Mouse (Mus musculus) 3T3-L1 (cell line): ENCODE results near the gene Mcidas.

Experiments
- DNase-seq: peaks from one replicate; pipeline ENCODE4 v3.0.0-alpha.2; 2015; ENCODE audit warnings: low read depth, low spot score

Mcidas gene

DNA sequence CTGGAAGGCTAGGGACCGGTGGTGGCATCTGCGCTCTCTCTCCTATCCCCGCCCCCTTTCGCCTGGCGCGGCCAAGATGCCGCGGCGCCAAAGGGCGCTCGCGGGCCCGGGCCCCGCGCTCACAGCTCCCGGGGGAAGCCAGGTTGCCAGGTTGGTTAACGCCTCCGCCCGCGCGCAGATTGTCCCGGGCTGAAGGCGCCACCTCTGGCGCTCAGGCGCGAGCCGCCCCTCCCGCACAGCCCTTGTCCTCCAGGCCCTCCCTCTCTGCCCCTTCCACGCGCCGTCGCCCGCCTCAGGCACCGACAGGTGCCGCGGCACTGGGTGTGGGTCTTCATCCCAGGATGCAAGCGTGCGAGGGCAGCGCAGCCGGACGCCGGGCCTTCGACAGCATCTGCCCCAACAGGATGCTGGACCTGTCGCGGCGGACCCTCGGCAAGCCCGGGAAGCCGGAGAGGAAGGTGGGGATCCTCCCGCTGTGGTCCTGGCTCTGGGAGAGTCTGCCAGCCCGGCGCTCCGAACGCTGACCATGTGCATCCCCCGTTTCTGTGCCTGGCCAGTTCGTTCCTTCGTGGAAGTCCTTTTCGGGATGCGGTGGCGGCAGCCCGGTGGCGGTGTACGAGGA, at the start of gene Mcidas:
Mcidas (plus strand) TSS at position 315 of the 622 bp plus-strand sequence.
- DNase-seq, result no peak

DNA sequence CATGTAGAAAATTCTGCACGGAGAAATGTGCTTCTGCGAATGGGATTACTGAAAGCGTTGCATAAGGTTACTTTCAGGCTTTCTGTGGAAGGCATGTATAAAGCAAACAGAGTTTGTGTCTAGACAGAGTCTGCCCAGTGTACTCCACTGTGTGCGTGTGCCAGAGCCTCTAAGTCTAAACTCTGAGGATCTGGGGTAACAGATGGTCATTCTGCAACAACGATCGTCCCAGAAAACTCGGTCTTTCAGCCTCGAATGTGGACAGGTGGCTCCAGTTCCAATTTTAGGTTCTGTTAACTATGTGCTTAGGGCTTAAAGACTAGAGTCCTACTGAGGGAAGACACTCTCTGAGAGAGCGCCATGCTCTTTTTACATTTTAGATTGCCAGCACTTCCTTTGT, 48.3 kb upstream of the Mcidas start:
- no peak for DNase-seq

DNA sequence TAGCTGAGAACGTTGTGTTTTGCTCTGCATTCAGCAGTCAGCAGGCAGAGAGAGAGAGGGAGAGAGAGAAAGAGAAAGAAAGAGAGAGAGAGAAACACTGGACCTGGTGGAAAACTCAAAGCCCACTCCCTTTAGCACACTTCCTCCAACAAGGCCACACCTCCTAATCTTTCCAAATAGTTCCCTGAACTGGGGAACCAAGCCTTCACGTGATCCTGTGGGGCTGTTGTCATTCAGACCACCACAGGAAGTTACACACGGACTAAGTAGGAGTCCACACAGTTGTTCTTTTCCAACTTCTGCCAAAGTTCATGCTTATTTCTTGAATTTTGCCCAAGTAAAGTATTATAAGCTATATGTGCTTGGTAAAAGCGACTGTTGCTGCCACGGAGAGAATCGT, 47.7 kb upstream of the Mcidas start:
- no peak for DNase-seq

DNA sequence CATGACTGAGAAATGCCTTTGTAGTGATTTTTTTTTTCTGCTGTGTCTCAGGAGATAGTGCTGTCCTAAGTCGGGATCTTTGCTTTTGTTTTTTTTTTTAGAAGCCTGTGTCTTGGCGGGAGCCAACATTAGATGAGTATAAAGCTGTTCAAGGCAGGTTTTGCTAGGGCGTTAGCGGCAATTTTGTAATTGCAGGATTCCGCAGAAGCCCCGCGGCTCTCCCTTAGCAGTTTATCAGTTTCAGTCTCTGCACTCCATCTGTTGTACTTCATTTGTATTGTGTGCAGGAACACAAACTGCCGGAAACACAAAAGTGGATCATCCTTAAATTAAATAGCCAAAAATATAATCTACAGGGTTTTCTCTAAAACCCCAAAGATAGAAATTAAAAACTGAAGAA, 39.6 kb upstream of the Mcidas start:
- DNase-seq, result no peak

DNA sequence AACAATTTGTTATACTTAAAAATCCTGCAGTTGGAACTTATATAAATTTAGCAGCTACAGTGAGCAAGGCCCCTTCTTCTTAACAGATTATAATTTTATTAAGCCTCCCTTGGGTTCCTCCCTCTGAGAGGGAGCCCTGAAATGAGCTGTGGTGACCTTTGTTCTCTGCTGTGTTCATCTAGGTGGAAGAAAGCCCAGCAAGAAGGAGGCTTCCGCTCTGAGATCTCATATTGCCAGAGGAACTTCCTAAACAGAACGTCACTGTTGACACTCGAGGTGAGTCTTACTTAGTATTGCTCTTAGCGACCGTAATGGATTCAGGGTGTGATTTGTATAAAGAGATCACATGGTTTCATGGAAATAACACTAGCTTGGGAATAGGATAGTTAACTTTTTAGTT, 30.6 kb upstream of the Mcidas start:
- no peak for DNase-seq

DNA sequence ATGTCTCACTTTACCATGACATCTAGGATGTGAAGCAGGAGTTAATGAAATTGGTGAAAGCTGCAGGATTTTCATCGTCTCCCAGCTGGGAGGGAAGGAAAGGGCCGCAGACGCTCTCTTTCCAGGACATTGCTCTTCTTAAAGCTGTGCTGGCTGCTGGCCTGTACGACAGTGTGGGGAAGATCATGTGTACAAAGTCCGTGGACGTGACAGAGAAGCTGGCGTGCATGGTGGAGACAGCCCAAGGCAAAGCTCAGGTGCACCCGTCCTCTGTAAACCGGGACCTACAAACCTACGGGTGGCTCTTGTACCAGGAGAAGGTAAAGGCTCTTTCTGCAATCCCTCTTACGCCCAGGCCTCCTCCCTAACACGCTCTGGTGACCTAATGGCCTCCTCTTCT, 29.2 kb upstream of the Mcidas start:
- no peak for DNase-seq

DNA sequence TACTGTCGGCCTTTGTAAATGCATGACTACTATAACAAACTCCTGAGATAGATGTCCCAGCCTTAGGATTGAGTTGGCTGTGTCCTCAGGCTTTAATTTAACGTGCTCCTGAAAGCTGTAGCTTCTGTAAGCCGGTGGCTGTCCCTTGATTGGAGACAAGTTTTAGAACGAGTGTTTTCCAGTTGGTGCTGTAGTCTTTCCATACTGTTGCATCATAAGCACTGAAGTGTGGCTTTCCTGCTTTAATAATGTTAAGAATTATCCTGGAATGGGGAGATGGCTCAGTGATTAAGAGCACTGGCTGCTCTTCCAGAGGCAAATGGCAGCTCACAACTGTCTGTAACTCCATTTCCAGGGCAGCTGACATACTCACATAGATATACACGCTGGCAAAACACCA, 26.4 kb upstream of the Mcidas start:
- no peak for DNase-seq

DNA sequence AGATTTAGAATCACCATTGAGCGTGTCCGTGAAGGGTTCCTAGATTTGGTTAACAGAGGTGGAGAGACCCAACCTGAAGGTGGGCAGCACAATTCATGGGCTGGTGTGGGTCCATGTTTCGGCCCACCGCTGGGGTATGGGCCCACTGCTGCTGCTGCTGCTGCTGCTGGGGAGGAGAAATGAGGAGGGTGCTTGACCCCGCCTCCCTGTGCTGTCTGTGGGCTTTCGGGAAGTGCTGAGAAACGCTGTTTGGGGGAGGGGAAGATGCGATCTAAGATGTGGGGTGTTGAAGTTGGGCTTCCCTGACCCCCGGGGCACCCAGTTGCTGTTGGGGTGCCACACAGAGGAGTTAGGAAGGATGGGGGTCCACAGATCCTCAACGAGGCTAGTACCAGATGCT, 16.9 kb upstream of the Mcidas start:
- DNase-seq, result no peak

DNA sequence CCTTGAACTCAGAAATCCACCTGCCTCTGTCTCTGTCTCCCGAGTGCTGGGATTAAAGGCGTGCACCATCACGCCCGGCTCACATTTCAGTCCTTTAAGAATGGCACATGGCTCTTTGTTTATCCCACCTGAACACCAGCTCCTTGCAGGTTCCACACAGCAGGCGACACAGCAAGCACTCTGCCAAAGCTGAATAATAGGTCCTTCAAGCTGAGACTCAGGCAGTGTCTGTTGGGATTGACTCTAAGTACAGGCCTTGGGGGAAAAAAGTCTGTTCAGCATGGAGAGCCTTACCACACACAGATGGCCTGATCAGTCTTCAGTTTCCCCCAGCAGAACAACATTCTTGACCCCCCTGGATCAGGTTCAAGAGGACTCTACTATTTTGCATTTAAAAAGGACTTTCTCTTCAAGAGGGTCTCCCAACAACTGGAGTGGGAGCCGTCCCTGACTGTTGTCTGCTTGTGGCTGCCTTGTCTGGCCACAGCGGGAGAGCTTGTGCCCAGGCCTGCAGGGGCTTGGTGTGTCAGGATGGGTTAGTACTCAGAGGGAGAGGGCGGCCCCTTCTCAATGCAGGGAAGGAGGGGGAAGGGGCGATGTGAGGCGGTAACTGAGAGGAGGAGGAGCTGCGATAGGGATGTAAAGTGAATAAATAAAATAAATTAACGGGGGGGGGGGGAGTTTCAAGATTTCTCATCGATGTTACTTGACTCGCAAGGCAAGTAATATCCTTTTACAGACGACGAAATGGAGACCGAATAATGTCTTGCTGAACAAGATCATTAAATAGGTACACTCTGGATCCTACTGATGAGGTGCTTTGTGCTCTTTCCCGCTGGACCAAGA, 7.8 kb upstream of the Mcidas start:
- DNase-seq, result no peak

DNA sequence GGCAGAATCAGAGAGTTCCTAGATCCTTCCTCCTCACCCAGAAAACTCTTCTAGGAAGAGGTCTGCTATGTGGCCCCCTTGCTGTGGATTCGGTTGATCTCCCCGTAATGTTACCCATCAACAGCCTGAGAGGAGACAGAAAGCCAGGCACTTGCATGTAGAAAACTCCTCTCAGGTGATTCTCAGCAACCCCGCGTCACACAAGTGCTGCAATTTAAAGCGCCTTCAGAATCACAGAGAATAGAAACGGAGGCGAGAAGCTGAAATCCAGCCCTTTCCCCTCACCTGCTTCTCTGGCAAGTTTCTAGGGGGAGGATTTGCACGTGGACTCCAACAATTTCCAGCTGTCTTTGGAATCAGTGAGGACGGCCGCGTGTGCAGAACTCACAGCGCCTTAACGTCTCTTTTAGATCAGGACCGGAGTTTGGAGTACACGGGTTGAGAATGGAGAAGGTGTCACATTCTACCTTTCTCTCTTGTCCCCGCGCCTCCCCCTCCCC, 7.1 kb upstream of the Mcidas start:
- no peak for DNase-seq

DNA sequence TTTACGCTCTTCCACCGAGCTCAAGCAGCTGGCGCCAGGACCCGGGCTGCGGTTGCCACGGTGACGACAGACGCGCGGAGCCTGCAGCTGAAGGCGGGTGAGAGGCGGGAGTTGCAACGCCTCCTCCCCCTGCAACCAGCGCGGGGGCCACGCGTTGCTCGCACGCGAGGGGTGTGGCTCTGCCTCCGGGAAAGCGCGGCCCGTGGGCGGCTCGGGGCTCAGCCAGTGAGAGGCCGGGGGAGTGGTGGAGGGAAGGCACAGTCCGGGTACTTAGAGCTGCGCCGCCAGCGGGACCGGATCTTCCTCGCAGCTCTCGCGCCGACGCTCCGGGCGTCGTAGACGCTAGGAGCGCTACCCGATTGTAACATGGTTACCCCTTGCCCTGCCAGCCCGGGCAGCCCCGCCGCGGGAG, 6.1 kb upstream of the Mcidas start, which contains the start of gene Ccno:
Ccno (plus strand) TSS at position 271 of the 412 bp plus-strand sequence.
- peak; percentile 76 for DNase-seq

DNA sequence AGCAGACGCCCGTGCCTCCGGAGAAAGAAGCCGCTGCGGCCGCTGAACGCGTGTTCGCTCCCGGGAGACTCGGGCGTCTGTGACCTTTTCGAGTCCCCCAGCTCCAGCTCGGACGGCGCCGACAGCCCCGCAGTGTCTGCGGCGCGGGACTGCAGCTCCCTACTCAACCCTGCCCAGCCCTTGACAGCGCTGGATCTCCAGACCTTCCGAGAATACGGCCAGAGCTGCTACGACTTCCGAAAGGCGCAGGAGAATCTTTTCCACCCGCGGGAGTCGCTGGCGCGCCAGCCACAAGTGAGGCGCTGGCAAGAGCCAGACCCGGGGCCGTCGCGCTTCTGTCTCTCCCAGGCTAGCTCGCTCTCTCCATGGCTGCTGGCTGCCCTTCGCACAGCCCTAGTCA, 5.7 kb upstream of the Mcidas start:
- no peak for DNase-seq

DNA sequence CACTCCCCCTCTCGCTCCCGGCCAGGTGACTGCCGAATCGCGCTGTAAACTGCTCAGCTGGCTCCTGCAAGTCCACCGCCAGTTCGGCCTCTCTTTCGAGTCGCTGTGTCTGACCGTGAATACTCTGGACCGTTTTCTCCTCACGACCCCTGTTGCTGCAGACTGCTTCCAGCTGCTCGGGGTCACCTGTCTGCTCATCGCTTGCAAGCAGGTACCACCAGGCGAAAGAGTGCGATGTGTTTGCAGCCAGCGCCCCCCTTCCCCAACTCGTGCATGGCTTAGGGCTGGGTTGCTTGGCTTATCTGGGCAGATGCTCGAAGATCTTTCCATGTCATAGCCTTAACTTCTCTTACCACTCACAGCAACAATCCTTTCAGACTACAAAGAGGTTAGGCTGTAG, 4.8 kb upstream of the Mcidas start:
- DNase-seq, result no peak

DNA sequence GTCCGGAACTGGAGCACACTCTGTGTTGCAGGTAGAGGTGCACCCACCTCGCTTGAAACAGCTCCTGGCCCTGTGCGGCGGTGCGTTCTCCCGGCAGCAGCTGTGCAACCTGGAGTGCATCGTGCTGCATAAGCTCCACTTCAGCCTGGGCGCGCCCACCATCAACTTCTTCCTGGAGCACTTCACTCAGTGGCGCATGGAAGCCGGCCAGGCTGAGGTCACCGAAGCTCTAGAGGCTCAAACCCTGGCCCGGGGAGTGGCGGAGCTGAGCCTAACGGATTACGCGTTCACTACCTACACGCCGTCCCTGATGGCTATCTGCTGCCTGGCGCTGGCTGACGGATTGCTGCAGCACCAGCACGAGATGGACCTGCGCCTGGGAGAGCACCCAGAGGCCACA, 4.1 kb upstream of the Mcidas start:
- no peak for DNase-seq

DNA sequence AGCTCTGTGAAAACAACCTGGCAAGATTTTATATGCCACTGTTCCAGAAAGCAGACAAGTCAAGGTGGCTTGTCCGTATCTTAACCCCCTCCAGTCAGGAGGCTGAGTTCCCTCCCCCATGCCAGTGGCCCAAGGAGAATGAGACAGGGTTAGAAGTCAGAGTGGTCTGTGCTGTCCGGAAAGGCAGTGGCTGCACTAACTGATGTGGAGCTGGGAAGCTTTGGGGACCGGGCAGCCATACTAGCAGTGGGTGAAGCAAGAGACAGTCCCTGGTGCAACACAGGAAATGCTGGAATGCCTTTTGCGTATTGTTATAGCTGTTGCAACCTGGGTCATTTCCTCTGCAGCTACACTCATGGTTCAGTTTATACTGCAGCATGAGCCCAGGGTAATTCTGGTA, 3.3 kb upstream of the Mcidas start:
- DNase-seq, result no peak

DNA sequence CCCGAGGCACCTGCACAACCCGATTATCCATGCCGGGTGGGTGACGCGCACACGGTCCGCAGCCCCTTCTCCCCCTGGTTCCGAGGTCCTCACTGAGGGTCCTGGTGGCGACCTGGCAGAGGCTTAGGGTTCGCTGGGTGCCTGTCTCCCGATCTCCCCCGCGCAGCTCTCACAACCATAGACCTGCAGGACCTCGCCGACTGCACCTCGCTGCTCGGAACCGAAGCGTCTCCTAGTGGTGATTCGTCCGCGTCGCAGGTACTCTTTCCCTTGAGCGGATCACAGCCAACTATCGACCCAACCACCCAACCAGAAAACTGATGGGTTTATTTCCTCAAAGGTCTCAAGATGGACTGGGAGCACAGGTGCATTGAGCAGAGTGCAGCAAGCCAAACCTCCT, 546 bp downstream of the Mcidas start:
- DNase-seq, result no peak

DNA sequence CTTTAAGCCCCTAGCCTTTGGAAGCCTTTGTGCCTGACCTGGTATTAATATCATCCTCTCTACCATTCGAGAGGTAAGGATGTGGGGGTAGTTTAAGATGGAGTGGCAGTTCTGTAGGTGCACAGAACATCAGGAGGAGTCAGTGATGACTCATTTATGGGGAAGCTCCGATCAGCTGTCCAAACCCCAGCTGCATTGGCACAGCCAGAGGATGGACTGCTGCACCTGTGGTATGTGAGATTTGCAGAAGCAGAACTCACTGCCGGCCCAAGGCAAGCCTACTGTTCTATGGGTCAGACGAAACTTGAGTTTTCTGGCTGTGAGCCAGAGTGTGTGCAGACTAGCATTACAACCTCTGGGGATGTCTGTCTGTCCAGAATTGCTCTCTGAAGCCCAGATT, 2.8 kb downstream of the Mcidas start:
- peak; percentile 27 for DNase-seq

DNA sequence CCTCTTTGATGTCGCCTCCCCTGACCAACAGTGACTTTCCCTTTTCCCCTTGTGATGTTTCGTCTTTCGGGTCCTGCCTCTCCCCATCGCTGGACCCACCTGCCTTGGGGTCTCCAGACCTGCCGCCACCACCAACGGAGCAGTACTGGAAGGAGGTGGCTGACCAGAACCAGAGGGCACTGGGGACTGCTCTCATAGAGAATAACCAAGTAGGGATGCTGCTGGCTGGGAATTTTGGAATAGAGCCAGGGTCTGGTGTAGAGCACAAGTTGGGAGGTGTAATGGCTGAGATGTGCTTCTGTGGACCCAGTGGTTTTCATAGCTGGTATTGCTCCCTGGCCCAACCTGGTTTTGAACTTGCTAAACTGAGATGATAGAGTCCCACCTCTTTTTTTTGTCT, 3.7 kb downstream of the Mcidas start:
- DNase-seq, result no peak

DNA sequence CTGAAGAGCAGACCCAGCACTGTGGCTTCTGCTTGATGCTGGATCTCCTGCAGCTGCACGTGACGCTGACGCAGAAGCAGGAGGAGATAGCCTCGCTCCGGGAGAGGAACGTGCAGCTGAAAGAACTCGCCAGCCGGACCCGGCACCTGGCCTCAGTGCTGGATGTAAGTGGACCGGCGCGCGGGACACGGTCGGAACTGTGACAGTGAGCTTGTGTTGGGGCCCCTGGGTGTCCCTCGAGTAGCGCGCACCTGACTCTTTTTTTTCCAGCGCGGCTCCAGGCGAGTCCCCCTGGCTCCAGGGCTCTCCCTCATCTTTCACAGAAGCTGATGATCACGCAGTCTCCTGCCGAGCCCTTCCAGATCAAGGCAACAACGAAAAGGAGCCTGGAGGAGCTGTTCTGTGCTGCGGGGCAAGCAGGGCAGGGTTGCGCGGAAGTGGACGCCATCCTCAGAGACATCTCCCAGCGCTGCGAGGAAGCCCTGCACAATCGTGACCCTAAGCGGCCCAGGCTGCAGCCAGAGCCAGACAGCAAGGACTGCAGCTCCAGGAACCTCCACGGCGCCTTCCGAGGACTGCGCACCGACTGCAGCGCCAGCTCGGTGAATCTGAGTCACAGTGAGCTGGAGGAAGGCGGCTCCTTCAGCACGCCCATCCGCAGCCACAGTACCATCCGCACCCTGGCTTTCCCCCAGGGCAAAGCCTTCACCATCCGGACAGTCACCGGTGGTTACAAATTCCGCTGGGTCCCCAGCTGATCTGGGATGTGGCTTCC, 5.0 kb downstream of the Mcidas start:
- DNase-seq, result peak; percentile 70

DNA sequence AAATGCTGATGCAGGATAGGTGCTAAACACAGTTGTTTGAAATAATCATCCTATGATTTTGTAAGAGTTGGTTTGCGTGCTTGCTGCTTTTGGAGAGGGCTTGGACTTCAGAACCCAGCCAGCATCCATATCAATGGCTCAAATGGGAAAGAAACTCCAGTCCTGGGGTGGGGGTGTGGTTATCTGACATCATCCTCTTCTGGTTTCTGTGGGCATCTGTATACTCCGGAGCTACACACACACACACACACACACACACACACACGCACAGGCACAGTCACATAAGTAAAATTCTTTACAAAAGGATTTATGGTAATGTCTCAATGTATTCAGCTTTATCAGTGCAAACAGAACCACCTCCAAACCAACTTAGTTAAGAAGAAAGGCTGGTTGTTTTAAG, 6.4 kb downstream of the Mcidas start:
- DNase-seq, result no peak

DNA sequence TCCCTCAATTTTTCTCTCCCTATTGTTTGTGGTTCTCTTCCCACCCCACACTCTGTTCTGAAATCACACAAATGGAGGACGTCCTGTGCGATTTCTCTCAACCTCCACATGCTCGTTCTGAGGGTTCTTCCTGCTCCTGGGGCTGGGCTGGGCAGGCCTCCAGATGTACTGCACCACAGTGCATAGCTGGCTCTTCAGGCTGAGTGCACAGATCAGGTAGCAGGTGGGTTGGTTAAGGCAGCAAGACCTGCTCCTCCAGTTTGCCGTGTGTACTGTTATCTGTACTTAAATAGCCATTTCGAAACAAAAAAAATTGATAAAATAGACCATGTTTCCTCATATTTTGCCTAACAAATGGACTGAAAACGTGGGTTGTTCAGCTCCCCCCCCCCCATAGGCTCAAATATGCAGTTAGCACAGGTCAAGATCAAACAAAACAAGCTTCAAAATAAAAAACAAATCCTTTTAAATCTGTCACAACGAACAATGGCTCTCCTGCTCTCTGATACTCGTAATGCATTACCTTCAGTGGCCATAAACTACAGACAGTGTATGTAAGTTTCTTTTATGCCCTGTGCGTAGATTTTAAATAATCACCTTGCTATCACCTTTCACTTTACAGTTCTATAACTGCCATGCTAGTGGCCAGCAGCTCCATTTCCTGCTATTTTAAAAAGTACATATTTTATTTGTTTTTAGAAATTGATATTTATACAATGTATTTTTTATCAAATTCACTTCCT, 7.1 kb downstream of the Mcidas start:
- no peak for DNase-seq

DNA sequence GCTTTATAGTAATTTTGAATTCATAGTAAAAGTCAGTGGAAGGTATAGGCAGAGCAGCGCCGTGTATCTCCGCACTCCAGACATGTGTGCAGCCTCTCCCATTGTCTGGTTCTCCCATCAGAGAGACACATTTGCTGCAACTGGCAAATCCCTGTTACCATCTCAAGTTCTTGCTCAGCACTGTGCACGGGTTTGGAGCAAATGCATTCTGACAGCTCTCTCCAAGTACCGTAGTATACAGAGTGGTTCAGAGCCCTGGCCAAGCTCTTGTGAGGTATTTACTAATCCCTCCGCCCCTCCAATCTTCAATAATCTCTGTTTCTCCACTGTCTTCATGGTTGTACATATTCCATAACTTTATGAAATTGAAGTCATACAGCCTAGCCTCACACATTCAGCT, 19.0 kb downstream of the Mcidas start:
- no peak for DNase-seq
